Mouse (Mus musculus): ENCODE data around the gene 5330417H12Rik.

5330417H12Rik gene

DNA sequence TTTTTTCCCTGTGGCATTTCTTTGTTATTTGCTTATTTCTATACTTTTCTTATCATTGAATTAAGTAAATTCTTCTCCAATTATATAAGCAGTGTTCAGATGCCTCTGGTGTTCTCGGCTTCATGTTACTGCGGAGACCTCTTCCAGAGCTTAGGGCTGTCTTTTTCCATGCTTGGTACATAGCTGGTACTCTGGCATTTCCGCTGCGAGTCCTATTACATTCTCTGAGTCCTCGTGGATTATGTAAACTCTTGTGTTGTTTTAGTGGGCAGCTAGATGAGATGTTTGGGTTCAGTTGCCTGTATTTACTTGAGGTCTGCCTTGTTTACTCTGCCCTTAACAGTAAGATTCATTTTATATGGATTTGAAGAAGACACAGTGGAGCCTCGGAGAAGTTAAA, 820 bp upstream of the 5330417H12Rik start:
- no peak for DNase-seq (ENCODE audit: low spot score)

- no peak for DNase-seq (ENCODE audit: low spot score)
These were observed 529 bp downstream of the 5330417H12Rik start for GRCm38 (mm10) chr7:107624432-107624831.

- DNase-seq (ENCODE audit: low spot score): no peak
These were observed 4.8 kb downstream of the 5330417H12Rik start for GRCm38 (mm10) chr7:107620137-107620536.

DNA sequence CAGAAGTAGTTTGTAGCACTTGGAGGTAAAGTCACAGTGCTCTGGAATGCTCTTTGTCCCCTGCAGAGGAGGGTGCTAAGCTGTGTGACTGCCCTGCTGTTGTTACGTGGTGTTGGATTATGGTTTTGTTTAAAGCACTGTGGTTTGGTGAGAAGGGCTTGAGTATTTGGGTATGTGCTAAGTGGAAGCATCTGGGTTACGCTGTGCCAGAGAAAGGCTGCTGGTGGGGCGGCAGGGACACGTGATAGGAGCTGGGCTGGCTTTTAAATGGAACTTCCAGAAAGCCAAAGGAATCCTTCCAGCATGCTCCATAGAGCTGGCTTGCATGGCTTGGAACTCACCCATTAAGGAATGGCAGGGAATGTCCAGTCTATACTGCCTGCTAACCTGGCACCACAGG, 5.7 kb downstream of the 5330417H12Rik start:
- no peak for DNase-seq (ENCODE audit: low spot score)

DNA sequence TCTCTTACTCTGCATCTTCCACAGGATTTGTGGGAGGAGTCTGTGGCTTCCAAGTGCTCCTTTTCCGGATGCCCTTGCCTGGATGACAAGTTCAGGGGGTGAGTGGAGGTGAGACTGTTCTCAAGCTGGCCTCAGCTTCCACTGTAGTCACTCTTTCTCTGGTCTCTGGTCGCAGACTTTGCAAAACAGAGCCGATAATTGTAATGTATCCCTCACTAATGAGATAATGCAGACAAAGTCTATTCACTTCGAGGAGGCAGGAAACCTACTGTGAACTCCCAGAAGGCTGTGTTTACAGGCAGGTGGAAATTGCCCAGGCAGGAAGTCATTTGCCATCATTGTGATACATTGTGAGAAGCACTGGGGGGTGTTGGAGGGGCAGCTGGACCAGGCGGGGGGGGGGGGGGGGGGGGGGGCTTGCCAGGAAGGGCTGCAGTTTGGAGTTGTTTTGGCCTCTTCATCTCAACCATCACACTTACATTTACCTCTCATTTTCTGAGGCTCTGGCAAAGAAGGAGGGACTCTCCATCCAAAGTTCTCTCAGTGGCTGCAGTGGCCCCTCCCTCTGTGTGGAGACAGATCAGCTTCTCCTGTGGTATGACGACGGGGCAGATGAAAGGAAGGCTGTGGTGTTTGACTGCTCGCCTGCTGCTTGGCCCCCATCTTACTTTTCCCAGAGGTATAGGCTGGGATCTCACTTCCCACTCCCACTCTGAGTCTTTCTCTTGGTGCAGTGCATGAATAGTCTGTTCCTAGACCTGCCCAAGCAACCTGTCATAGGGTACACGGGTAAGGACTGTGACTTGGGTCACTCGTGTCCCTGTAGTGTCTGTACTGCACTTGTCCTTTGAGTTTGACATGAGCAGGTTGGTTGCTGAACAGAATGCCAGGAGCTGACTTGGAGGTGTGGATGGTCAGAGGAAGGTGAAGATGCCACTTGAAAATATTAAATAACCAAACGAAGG, 6.7 kb downstream of the 5330417H12Rik start:
- no peak for DNase-seq (ENCODE audit: low spot score)

- DNase-seq (ENCODE audit: low spot score): no peak
These were observed 14.1 kb downstream of the 5330417H12Rik start for GRCm38 (mm10) chr7:107610880-107611279.

GRCm38 (mm10) chr7:107609622-107610255, 15.2 kb downstream of the 5330417H12Rik start:
- no peak for DNase-seq (ENCODE audit: low spot score)

GRCm38 (mm10) chr7:107607766-107608165, 17.2 kb downstream of the 5330417H12Rik start:
- DNase-seq (ENCODE audit: low spot score): no peak

DNA sequence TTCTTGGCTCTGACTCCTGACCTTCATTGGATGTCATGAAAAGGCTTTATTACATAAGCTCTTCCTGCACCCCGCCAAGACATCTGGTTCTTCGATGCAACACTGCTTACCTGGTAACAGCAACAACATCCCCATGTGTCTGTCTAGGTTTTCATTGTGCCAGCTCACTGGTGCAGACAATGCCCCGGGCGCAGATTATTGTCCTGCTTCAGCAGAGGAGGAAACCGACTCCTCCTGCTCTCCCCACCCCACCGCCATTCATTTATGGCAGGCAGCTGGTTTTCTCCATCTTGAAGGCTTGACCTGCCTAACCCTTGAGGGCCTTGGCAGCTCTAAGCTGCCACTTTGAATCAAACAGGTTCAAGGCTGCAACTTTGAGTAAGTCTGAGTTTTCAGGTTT, 22.0 kb downstream of the 5330417H12Rik start:
- no peak for DNase-seq (ENCODE audit: low spot score)

DNA sequence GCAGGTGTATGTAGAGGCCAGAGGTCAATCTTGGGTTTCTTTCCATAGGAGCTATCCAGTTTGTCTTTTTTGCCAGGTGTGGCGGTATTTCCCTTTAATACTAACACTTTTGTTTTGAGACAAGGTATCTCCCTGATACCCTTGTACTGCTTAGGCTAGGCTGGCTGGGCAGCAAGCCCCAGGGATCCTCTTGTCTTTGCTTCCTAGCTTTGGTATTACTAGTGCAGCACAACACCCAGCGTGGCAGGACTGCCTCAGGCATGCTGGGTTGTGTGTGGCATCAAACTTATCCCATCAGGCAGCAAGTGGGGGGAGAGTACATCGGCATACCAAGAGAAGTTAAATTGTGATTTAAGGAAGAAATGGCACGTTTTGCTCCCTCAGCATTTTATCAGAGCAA, 22.5 kb downstream of the 5330417H12Rik start:
- DNase-seq (ENCODE audit: low spot score): no peak

- no peak for DNase-seq (ENCODE audit: low spot score)
These were observed 24.3 kb downstream of the 5330417H12Rik start for GRCm38 (mm10) chr7:107600651-107601050.

DNA sequence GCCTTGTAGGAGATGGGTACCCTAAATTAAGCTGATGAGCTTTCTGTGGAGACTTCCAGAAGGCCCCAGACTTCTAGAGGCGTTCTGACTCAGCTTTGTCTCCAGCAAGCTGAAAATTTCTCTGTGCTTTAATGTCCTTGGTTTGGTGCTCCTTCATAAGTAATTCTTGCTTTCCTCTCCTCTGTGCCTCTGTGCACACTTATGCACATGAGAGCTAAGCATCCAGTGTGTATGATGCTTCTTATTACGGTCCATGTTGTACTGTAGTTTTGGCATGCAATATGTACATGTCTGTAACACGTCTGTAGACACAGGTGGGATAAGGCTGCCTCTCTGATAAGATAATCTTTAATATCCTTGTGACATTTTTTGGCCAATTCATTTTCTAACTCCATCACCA, 27.0 kb downstream of the 5330417H12Rik start:
- DNase-seq (ENCODE audit: low spot score): no peak

GRCm38 (mm10) chr7:107596753-107597152, 28.2 kb downstream of the 5330417H12Rik start:
- DNase-seq (ENCODE audit: low spot score): no peak

GRCm38 (mm10) chr7:107595426-107595825, 29.5 kb downstream of the 5330417H12Rik start:
- DNase-seq (ENCODE audit: low spot score): no peak

- DNase-seq (ENCODE audit: low spot score): peak; percentile 49
These were observed 30.0 kb downstream of the 5330417H12Rik start, which contains the start of gene Ppfibp2 for GRCm38 (mm10) chr7:107594857-107595402. Gene Ppfibp2, plus strand, starts transcription at chr7:107595207.

DNA sequence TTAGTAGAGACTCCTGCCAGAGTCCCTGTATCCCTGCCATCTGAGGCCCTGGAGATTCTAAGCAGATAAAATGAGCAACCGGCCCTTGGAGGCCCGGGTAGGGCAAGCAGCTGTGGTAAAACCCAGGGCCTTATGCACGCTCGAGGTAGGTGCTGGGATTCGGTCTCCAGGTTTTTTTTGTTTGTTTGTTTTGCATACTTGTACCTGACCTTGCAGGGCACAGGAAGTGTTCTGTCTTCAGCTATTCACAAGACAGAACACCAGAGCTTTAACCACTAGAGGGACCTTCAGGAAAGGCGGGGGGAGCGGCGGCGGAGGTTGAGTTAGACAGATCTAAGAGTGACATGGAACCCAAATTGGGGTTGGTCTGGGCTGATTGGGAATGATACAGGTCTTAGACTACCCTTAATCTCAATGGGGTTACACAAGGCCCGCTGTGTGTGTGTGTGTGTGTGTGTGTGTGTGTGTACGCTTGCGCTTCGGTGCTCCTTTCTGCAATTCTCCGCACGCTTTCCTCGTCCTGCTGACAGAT, 30.6 kb downstream of the 5330417H12Rik start:
- DNase-seq (ENCODE audit: low spot score): peak; percentile 31

GRCm38 (mm10) chr7:107593904-107594303, 31.1 kb downstream of the 5330417H12Rik start:
- no peak for DNase-seq (ENCODE audit: low spot score)

GRCm38 (mm10) chr7:107592641-107593040, 32.3 kb downstream of the 5330417H12Rik start:
- DNase-seq (ENCODE audit: low spot score): no peak

DNA sequence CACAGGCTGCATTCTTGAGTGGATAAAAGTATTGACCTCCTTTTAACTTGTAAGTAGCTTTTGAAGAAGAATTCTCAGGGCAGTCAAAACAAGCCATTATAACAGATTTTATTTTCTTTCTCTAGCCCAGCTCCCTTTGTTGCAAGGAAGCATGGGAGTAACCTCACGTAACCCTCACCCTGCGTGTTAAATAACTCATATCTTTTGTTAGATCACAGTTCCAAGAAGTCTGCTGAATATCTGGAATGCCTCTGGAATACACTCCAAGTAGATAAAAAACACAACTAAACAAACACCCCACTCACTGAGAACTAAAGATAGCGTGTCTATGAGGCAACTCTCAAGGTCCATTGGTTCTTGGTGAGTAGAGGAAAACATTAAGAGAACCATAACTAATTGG, 50.7 kb downstream of the 5330417H12Rik start:
- no peak for DNase-seq (ENCODE audit: low spot score)

Measured in T-cell, adult 2 months (primary cell).